ENCODE assay signal across 21 mouse cellular contexts in the genomic region with DNA sequence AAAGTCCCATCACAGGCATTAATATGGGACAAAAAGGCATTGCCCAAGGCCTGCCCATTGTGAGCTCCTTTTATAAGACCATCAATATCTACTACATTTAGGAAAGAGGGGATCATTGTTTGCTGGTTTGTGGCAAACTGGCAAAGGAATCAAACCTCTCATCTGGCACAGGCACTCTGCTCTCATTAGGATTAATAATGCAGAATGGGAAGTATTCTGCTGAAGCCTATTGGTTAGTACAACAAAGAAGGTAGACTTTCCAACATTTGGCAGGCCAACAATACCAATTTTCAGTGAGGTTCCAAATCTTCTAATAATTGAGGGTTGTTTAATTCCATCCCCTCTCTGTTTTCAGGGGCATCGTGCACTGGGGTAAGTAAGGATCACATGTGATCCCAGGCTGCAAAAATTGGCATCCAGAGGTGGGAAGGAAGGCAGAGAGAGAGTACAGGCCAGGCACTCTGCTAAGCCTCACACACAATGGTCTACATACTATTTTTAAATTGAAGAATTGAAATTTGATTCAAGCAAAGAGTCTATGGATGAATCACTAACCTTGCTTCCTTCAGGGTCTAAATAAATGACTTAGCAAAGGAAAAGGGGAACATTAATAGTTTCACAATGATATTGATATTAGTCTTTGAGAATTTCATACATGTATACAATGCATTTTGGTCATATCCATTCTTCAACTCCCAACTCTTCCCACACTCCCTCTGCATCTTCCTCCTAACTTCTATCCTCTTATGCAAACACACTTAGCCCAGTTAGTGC.
"Had no signal": no experiment of that assay in that cellular context is flagged by ENCODE, and none has a peak within 500 bp of the region (broad histone marks: within the 10 kb centered on the region; RNA-seq: fewer than 3 reads in every experiment).

No protein-coding gene starts in this region.

- H3K27ac ChIP-seq: lung, embryonic 15.5 days; macrophage; midbrain, embryonic 10.5 days; midbrain, embryonic 12.5 days; neural tube, embryonic 13.5 days; neural tube, embryonic 15.5 days had no signal

- H3K4me2 ChIP-seq: lung, embryonic 15.5 days; midbrain, embryonic 12.5 days; neural tube, embryonic 13.5 days; neural tube, embryonic 15.5 days had no signal

- H3K9me3 ChIP-seq: lung, embryonic 15.5 days; midbrain, embryonic 12.5 days; neural tube, embryonic 13.5 days; neural tube, embryonic 15.5 days had no signal

- H3K4me3 ChIP-seq: lung, embryonic 15.5 days; midbrain, embryonic 10.5 days; midbrain, embryonic 12.5 days; myocyte; neural tube, embryonic 13.5 days; neural tube, embryonic 15.5 days had no signal

- H3K4me1 ChIP-seq: lung, embryonic 15.5 days; midbrain, embryonic 10.5 days; midbrain, embryonic 12.5 days; neural tube, embryonic 13.5 days; neural tube, embryonic 15.5 days had no signal

- ATAC-seq: lung, postnatal 0 days; midbrain, embryonic 16.5 days had no signal

- H3K36me3 ChIP-seq: lung, embryonic 15.5 days; midbrain, embryonic 10.5 days; midbrain, embryonic 12.5 days; neural tube, embryonic 13.5 days; neural tube, embryonic 15.5 days had no signal

- H3K27me3 ChIP-seq: lung, embryonic 15.5 days; midbrain, embryonic 12.5 days; neural tube, embryonic 13.5 days; neural tube, embryonic 15.5 days had no signal

- DNase-seq: lung, adult 2 months; lung, postnatal 14 days; lung, postnatal 36 days; midbrain, embryonic 14.5 days; retina, postnatal 1 day; right cerebral cortex, adult 18-20 months; right cerebral cortex, postnatal 25 days; right cerebral cortex, postnatal 4 days; spleen, adult 18-20 months; thymus, adult 18-20 months; thymus, postnatal 14 days; thymus, postnatal 36 days had no signal

- H3K9ac ChIP-seq: lung, embryonic 15.5 days; midbrain, embryonic 12.5 days; neural tube, embryonic 13.5 days; neural tube, embryonic 15.5 days had no signal
